15 mouse cellular contexts compared by ENCODE assay signal in genomic region chr14:40992464-40992863, GRCm38 (mm10). TPM values are rescaled to one million over a fixed set of nuclear protein-coding genes. Genes with fewer than 3 reads are reported as not detected.
DNase-seq lines count a peak whose midpoint lies in the region; ATAC-seq and TF ChIP-seq lines count a peak whose summit lies in the region.
"Had no signal": no experiment of that assay in that cellular context is flagged by ENCODE, and none has a peak within 500 bp of the region (broad histone marks: within the 10 kb centered on the region; RNA-seq: fewer than 3 reads in every experiment).

No protein-coding gene starts in this region.

- H3K27me3 ChIP-seq in heart, embryonic 10.5 days (ENCODE audit: insufficient read depth, poor library complexity, severe bottlenecking) = no peaks in the 10 kb centered on the region
- no peaks in the 10 kb centered on the region for H3K27me3 ChIP-seq in intestine, postnatal 0 days (replicated peaks; ENCODE audit: control insufficient read depth, insufficient read depth, low read length)
- H3K27me3 ChIP-seq: midbrain, embryonic 12.5 days had no signal

- intact Hi-C loops in heart, postnatal 36 days (cut with DNase I) = no loop called here

- peaks cover 15% of the 10 kb centered on the region for H3K36me3 ChIP-seq in heart, embryonic 10.5 days
- H3K36me3 ChIP-seq in intestine, postnatal 0 days (ENCODE audit: control insufficient read depth, insufficient read depth) = peaks cover 6% of the 10 kb centered on the region

- H3K9me3 ChIP-seq in heart, embryonic 10.5 days = no peaks in the 10 kb centered on the region
- no peaks in the 10 kb centered on the region for H3K9me3 ChIP-seq in intestine, postnatal 0 days (ENCODE audit: control insufficient read depth)
- H3K9me3 ChIP-seq: midbrain, embryonic 12.5 days had no signal

- no peak for DNase-seq in heart, embryonic 10.5 days (ENCODE audit: low spot score)
- DNase-seq in heart, postnatal 36 days = no peak
- peak; percentile 26 for DNase-seq in naive thymus-derived CD4-positive, alpha-beta T cell, adult 2 months (ENCODE audit: low read depth)
- no peak for DNase-seq in gastrocnemius, postnatal 10 days
- no peak for DNase-seq in cerebellum, adult 18-20 months
- no peak for DNase-seq in gastrocnemius, postnatal 4 days (ENCODE audit: low spot score in 2 of 2)
- DNase-seq: cerebellum, postnatal 25 days; gastrocnemius, postnatal 14 days; kidney, postnatal 4 days; spleen, adult 18-20 months; thymus, adult 18-20 months had no signal

- 12% methylated on average over 6 of the region's 6 CpGs for WGBS in heart, embryonic 10.5 days
- 28% methylated on average over 6 of the region's 6 CpGs for WGBS in intestine, postnatal 0 days

- peak overlapping the region; percentile 18; the same call in 1 of the 2 replicates for H3K27ac ChIP-seq in heart, embryonic 10.5 days
- H3K27ac ChIP-seq in intestine, postnatal 0 days (ENCODE audit: low read depth, low read length) = no peak overlapping the region
- H3K27ac ChIP-seq: midbrain, embryonic 12.5 days had no signal

- no peak overlapping the region for H3K4me3 ChIP-seq in heart, embryonic 10.5 days
- H3K4me3 ChIP-seq in intestine, postnatal 0 days (ENCODE audit: low read depth, low read length) = no peak overlapping the region
- H3K4me3 ChIP-seq: midbrain, embryonic 12.5 days had no signal

- peak overlapping the region; percentile 24 for H3K4me2 ChIP-seq in intestine, postnatal 0 days (replicated peaks; ENCODE audit: low read depth)
- H3K4me2 ChIP-seq: midbrain, embryonic 12.5 days had no signal

- TF ChIP-seq CTCF in intestine, postnatal 0 days (IDR thresholded peaks at IDR 0.05; ENCODE audit: low read depth) = no peak

- H3K4me1 ChIP-seq in heart, embryonic 10.5 days = peaks cover 11% of the 10 kb centered on the region
- H3K4me1 ChIP-seq in intestine, postnatal 0 days (replicated peaks; ENCODE audit: control insufficient read depth, insufficient read depth, low read length) = no peaks in the 10 kb centered on the region; the same call in 1 of the 2 replicates
- H3K4me1 ChIP-seq: midbrain, embryonic 12.5 days had no signal

- no peak overlapping the region for H3K9ac ChIP-seq in intestine, postnatal 0 days (ENCODE audit: low read depth, low read length)
- H3K9ac ChIP-seq: midbrain, embryonic 12.5 days had no signal

- peak; percentile 52 for ATAC-seq in activated CD4-positive, CD25-positive, alpha-beta regulatory T cell, adult 4 months
- peak; percentile 47; the same call in 1 of the 2 replicates for ATAC-seq in intestine, postnatal 0 days
- ATAC-seq: forebrain, embryonic 16.5 days had no signal

RNA-seq across cellular contexts. Expression of gene Fam213a, which starts 21.1 kb away (rescaled TPM):
- polyA plus RNA-seq in heart, embryonic 10.5 days (2016; fragmentation: Nextera tagmentation; extraction: Ambion mirVana) = 76.8 and 81.5 TPM in 2 replicates
- total RNA-seq in heart, postnatal 36 days (2021) = 10 to 100 TPM; 18.9 to 20.1 TPM
- polyA plus RNA-seq in activated CD4-positive, CD25-positive, alpha-beta regulatory T cell, adult 4 months (2017; shearing (Covaris generic)) = 1 to 10 TPM; 8.5 to 9.2 TPM
- polyA plus RNA-seq in intestine, postnatal 0 days (2015; fragmentation: Nextera tagmentation; extraction: Ambion mirVana) = 86.9 and 96.2 TPM in 2 replicates
- 10 to 100 TPM in 1 of 2 experiments, 1 to 10 TPM in 1; 7.2 to 11.0 TPM for total RNA-seq in gastrocnemius, postnatal 10 days (2021)
- total RNA-seq in gastrocnemius, postnatal 4 days (2021) = 10 to 100 TPM in 1 of 2 experiments, 1 to 10 TPM in 1; 9.2 to 16.2 TPM

RNA-seq across cellular contexts. Expression of gene Tspan14, which starts 25.9 kb away (rescaled TPM):
- 42.3 and 58.6 TPM in 2 replicates for polyA plus RNA-seq in heart, embryonic 10.5 days (2016; fragmentation: Nextera tagmentation; extraction: Ambion mirVana)
- total RNA-seq in heart, postnatal 36 days (2021) = 10 to 100 TPM; 14.0 to 15.7 TPM
- 10 to 100 TPM; 56.8 to 58.3 TPM for polyA plus RNA-seq in activated CD4-positive, CD25-positive, alpha-beta regulatory T cell, adult 4 months (2017; shearing (Covaris generic))
- polyA plus RNA-seq in intestine, postnatal 0 days (2015; fragmentation: Nextera tagmentation; extraction: Ambion mirVana) = 30.5 and 33.3 TPM in 2 replicates
- total RNA-seq in gastrocnemius, postnatal 10 days (2021) = 10 to 100 TPM; 17.2 to 19.1 TPM
- total RNA-seq in gastrocnemius, postnatal 4 days (2021) = 10 to 100 TPM; 29.0 to 29.4 TPM
